Mouse (Mus musculus): Measurements from ENCODE around the gene Taok3.

GRCm38 (mm10) chr5:117242671-117243478, 122.9 kb downstream of the Taok3 start:
- TF ChIP-seq CTCF (IDR thresholded peaks at IDR 0.05; ENCODE audit: borderline replicate concordance, insufficient read depth, low read length) (no peak), POLR2A (IDR thresholded peaks at IDR 0.05; ENCODE audit: low read depth, low read length) (no peak)
